Mouse (Mus musculus) spleen, adult 2 months (tissue): ENCODE data around the gene Nomo1.

Experiments used
- CTCF ChIP-seq: fragments of 200-500 bp; IDR thresholded peaks from 2 replicates; pipeline ENCODE4 v1.5.1; 2011; ENCODE audit warnings: mild to moderate bottlenecking, inconsistent platforms; ENCODE audit not compliant: insufficient read depth, insufficient read length, insufficient replicate concordance; ENCODE audit errors: extremely low read depth
- POLR2A ChIP-seq: fragments of 200-500 bp; IDR thresholded peaks from 2 replicates; pipeline ENCODE4 v1.6.1; 2011; ENCODE audit warnings: low read depth, low read length, inconsistent platforms

DNA sequence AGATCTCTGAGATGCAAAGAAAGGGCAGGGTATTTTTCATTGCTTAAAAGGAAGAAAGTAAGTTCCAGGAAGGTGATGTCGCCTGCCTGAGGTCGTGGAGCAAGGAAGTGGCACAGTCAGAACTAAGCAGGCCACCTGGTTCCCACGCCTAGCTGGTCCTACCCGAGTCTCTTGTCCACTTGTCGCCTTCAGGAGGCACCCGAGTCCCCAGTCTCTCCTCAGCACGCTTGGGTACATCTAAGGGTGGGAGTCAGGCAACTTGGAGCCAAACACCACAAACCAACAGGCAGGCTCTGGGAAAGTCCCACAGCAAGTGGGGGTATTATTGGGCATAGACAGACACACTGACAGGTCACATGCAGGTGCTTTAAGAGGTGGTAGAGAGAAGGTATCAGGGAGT is 97.2 kb downstream of the Nomo1 start:
- TF ChIP-seq CTCF (no peak), POLR2A (no peak)
